Mouse (Mus musculus): Measurements from ENCODE around the gene Tmem198. TPM values are rescaled to one million over a fixed set of nuclear protein-coding genes. Genes with fewer than 3 reads are reported as not detected.
A peak's percentile ranks its signal among the peaks of the same experiment; 100 is the strongest.

The Tmem198 gene
- polyA plus RNA-seq, 1 experiment from 2014 or later, result 20.8 TPM

DNA sequence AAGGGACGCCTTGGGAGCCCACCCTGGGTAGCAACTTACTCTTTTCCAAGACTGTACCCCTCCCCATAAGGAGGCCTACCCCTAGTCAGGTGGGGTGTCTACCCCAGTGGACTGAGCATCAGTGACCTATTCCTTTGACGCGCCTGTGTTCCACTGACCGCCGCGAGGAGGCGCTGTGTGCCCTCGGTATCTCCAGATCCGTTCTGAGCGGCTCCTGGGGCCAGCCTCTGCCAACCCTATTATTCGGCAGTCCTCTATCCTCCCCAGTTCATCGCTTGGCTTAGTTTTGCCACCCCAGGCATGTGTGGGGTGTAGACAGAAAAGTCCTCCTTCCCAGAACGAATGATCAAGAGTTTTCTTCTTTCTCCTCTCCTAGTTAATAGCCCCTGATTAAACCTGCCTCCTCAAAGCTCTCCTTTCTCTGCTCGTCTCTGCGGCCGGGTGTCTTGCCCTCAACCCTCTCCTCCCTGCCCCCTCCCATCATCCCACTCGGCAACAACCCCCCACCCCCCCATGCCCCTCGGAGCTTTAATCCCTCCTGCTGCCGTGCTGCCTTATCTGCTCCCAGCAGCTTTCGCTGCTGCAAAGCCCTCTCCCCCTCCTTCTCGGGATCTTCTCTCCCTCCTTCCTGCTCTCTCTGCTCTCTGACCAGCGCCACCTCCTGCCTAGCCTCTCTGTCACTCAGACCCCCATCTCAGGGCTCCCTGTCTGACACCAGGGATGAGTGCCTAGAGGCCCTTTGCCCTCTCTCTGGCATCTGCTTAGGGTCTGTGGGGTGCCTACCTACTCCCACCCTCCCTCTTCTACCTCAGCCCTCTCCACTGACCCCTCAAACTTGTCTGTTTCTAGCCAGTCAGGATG is 33.4 kb upstream of the Tmem198 start:
- peaks cover 68% of the 10 kb centered on the region for H3K27me3 ChIP-seq
- peak overlapping the region; percentile 50 for H3K4me2 ChIP-seq
- peaks cover 92% of the 10 kb centered on the region for H3K4me1 ChIP-seq
- under 1% methylated on average over 22 of the region's 22 CpGs for WGBS
- ATAC-seq (ENCODE audit: low FRiP score), result peak; percentile 18
- no peaks in the 10 kb centered on the region for H3K9me3 ChIP-seq
- peak overlapping the region; percentile 19 for H3K4me3 ChIP-seq (replicated peaks)
- H3K27ac ChIP-seq, result peak overlapping the region; percentile 78
- peak overlapping the region; percentile 25; the same call in 1 of the 2 replicates for H3K9ac ChIP-seq
- no peaks in the 10 kb centered on the region; the same call in 1 of the 2 replicates for H3K36me3 ChIP-seq (replicated peaks)

DNA sequence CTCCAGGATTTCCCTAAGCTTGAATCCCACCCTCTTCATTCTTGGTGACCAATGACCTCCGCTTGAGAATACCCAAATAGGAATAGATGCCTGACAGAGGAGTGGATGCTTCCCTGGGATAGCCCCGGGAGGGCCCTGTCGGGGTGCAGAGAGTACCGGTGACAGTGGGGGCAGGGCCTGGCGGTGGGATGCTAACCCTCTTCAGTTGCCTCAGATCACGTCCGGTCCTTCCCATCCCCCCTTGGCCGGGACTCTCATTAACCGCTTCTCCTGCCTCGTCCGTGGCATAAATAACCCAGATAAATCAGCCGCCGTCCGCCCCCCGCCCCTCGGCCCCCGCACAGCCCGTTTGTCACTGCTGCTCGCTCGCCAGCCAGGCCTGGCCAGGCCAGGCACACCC is 32.7 kb upstream of the Tmem198 start:
- Histone ChIP-seq H3K4me1 (peaks cover 95% of the 10 kb centered on the region), H3K36me3 (replicated peaks) (no peaks in the 10 kb centered on the region), H3K9ac (peak overlapping the region; percentile 25; the same call in 1 of the 2 replicates), H3K4me3 (replicated peaks) (no peak overlapping the region), H3K27ac (peak overlapping the region; percentile 78), H3K4me2 (peak overlapping the region; percentile 50), H3K27me3 (peaks cover 75% of the 10 kb centered on the region), H3K9me3 (no peaks in the 10 kb centered on the region)
- 3% methylated on average over 20 of the region's 20 CpGs for WGBS
- peak; percentile 23; the same call in 1 of the 2 replicates for ATAC-seq (ENCODE audit: low FRiP score)

DNA sequence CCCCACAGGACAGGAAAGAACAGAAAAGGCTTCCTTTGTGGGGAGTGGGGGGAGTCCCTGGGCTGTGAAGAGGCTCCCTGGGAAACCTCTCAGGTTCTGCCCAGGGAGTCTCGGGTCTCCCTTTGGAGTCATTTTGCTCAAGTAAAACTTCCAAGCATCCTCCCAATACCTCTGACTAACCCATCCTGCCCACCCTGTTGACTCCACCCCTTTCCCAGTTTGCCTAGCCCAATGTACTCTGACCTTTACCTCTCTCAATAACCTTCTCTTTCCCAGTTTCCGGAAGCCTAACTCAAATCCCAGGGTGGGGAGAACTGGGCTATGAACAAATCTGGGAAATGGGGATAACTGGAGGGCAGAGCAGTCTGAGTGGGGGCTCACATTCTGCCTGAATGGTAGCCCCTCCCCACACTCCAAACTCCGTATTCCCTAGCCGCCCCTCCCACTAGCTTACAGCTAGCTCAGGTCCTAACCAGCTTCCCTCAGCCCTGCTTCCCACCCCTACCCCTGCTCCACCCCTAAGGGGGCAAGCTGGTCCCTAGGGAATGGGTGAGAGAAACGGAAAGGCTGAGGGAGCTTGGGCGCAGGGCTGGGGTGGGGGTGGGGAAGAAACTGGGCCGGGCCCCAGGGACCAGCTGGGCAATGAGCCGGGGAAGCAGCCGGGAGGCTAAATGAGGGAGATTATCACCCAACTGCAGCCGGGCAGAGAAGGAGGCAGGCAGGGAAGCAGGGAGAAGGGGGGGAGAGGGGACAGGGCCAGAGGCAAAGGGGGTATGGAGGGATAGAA is 31.9 kb upstream of the Tmem198 start:
- H3K4me1 ChIP-seq, result peaks cover 93% of the 10 kb centered on the region
- H3K4me3 ChIP-seq (replicated peaks), result no peak overlapping the region; the same call in 1 of the 2 replicates
- H3K27me3 ChIP-seq, result peaks cover 83% of the 10 kb centered on the region
- WGBS, result 4% methylated on average over 10 of the region's 10 CpGs
- H3K9ac ChIP-seq, result 0 out of 2 replicates have a peak overlapping the region, but pooled peaks have one; percentile 14
- peak; percentile 19; the same call in 1 of the 2 replicates for ATAC-seq (ENCODE audit: low FRiP score)
- no peaks in the 10 kb centered on the region for H3K36me3 ChIP-seq (replicated peaks)
- no peaks in the 10 kb centered on the region for H3K9me3 ChIP-seq
- peak overlapping the region; percentile 58 for H3K4me2 ChIP-seq
- peak overlapping the region; percentile 78 for H3K27ac ChIP-seq

DNA sequence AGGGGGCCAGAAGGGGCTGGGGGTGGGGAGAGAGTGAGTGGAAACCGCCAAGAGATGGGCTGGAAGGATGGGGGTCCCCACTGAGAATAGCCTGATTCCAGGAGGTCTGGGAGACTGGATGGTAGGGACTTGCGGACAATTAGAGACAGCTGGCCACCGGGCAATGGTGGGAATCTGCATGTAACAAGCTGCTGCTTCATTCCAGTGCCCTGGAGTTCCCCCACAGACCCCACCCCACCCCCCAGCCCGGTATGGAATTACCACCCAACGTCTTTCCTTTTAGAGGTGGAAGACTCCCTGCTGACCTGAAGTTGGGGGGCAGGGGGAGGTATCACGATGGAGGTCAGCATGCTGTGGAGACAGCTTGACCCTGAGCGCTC is 31.3 kb upstream of the Tmem198 start:
- Histone ChIP-seq H3K9ac (0 out of 2 replicates have a peak overlapping the region, but pooled peaks have one; percentile 14), H3K27me3 (peaks cover 89% of the 10 kb centered on the region), H3K4me1 (peaks cover 92% of the 10 kb centered on the region), H3K36me3 (replicated peaks) (no peaks in the 10 kb centered on the region), H3K9me3 (no peaks in the 10 kb centered on the region), H3K4me2 (peak overlapping the region; percentile 58), H3K27ac (peak overlapping the region; percentile 78), H3K4me3 (replicated peaks) (no peak overlapping the region; the same call in 1 of the 2 replicates)
- 1% methylated on average over 7 of the region's 7 CpGs for WGBS
- peak; percentile 1; the same call in 1 of the 2 replicates for ATAC-seq (ENCODE audit: low FRiP score)

DNA sequence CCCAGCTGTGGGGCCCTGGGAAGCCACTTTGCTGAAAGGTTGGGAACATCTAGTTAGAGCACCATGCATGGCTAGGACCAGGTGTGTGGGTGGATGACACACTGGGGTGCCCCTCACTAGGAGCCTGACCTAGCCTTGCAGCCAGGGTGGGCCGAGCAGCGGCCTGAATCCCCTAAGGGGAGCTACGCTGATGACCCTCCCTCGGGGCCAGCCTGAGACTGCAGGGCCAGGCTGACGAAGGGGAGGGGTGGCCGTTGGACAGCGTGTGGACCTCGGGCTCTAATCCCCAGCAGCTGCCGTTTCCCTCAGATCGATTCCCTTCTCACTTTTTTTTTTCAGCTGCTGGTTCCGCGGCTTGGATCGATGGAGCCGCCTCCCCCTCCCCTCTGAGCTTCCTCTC is 30.4 kb upstream of the Tmem198 start:
- Histone ChIP-seq H3K9ac (no peak overlapping the region), H3K9me3 (no peaks in the 10 kb centered on the region), H3K4me3 (replicated peaks) (no peak overlapping the region), H3K4me2 (peak overlapping the region; percentile 58), H3K27ac (0 out of 2 replicates have a peak overlapping the region, but pooled peaks have one; percentile 50), H3K4me1 (peaks cover 91% of the 10 kb centered on the region), H3K27me3 (peaks cover 97% of the 10 kb centered on the region), H3K36me3 (replicated peaks) (no peaks in the 10 kb centered on the region)
- 2% methylated on average over 14 of the region's 14 CpGs for WGBS
- ATAC-seq (ENCODE audit: low FRiP score), result no peak

DNA sequence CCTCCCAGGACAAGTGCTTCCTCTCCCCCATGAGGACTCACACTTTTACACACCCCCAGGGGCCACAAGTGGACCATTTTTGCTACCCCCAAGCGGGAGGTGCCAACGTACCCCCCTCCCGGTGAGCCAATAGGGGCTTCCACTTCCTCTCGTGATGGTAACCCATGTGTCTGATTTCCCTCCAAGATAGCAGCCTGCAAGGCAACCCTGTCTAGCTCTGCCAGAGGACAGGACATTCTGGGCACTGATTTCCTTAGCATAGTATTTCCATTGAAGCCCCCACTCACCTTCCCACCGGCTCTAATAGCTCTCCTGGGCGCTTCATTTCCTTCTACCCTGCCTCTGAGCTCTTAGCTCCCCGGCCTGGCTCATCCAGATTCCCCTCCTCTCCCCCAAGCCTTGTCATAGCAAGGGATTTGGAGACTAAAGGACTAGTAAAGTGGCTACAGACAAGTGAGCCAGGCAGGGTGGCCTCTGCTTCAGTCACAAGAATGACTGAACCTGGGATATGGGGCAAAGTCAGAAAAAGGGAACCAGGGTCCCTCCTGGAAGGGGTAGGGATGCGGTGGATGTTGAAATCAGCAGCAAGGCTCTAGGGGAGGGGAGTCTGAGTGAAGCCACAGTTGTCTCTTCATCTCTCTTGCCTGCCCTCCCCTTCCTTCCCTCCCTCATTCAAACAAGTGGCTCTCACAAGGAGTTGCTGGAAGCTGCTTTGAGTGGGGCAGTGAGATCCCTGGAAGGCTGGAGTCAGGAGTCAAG is 29.8 kb upstream of the Tmem198 start:
- no peak for ATAC-seq (ENCODE audit: low FRiP score)
- no peak overlapping the region for H3K27ac ChIP-seq
- H3K4me1 ChIP-seq, result peaks cover 89% of the 10 kb centered on the region
- peak overlapping the region; percentile 58 for H3K4me2 ChIP-seq
- H3K27me3 ChIP-seq, result peaks cover 97% of the 10 kb centered on the region
- H3K9me3 ChIP-seq, result no peaks in the 10 kb centered on the region
- no peaks in the 10 kb centered on the region for H3K36me3 ChIP-seq (replicated peaks)
- WGBS, result 5% methylated on average over 8 of the region's 8 CpGs
- H3K9ac ChIP-seq, result no peak overlapping the region; the same call in none of the 2 replicates
- H3K4me3 ChIP-seq (replicated peaks), result peak overlapping the region; percentile 33

DNA sequence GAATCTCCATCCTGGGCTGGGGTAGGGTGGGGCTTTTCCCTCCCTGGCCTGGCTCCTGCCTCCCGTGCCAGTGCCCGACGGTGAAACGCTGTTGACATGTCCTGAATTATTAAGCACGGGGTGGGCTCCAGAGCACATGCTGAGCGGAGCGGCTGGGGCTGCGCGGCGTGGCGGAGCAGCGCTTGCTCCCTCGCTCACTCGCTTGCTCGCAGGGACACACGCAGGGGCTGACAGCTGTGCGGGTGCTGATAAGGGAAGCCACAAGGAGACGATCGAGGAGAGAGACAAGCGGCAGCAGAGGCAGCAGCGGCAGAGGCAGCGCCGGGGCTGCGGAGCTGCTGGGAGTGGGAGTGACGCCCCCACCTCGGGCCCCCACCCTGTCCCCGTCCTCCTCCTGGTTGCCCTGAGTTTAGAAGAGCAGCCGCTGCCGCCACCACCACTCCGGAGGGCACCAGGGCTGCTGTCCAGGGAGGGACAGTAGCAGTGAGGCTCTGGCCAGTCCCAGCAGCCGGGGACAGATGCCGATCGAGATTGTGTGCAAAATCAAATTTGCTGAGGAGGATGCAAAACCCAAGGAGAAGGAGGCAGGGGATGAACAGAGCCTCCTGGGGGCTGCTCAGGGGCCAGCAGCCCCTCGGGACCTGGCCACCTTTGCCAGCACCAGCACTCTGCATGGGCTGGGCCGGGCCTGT is 28.9 kb upstream of the Tmem198 start, which contains the start of gene Asic4:
Asic4 (plus strand) TSS at position 123 of the 692 bp plus-strand sequence.
- WGBS, result 2% methylated on average over 34 of the region's 35 CpGs
- 0 out of 2 replicates have a peak within 1 kb of the TSS, but pooled peaks have one; percentile 15 for H3K27ac ChIP-seq

DNA sequence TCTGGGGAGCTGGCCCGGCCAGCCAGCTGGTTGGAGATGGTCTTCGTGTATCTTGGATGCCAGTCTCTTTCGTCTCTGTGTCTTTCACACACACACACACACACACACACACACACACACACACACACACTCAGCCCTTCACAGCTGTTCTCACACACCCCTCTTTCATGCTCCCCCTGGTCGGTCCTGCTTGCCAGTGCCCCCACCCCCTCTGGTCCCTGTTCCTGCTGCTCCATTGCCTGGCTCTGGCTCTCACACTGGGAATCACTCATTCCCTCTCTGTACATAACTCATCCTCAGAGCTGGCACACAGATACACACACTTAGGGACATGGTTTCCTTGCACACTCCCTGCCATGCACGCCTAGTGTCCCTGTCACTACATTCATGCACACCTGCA is 27.4 kb upstream of the Tmem198 start:
- Histone ChIP-seq H3K9me3 (no peaks in the 10 kb centered on the region), H3K4me1 (peaks cover 87% of the 10 kb centered on the region), H3K27me3 (peaks cover 95% of the 10 kb centered on the region), H3K9ac (no peak overlapping the region), H3K4me2 (peak overlapping the region; percentile 13; the same call in 1 of the 2 replicates), H3K36me3 (replicated peaks) (no peaks in the 10 kb centered on the region), H3K4me3 (replicated peaks) (no peak overlapping the region), H3K27ac (no peak overlapping the region)
- WGBS, result 70% methylated on average over 5 of the region's 5 CpGs
- ATAC-seq (ENCODE audit: low FRiP score), result no peak

More for the DNA sequence above, 28.9 kb upstream of the Tmem198 start, which contains the start of gene Asic4:
- Histone ChIP-seq H3K9me3 (no peaks in the 10 kb centered on the region), H3K9ac (peak within 1 kb of the TSS; percentile 56), H3K36me3 (replicated peaks) (no peaks in the 10 kb centered on the region), H3K4me1 (peaks cover 87% of the 10 kb centered on the region), H3K4me3 (replicated peaks) (peak within 1 kb of the TSS; percentile 33), H3K27me3 (peaks cover 92% of the 10 kb centered on the region), H3K4me2 (peak within 1 kb of the TSS; percentile 58)
- ATAC-seq (ENCODE audit: low FRiP score), result no peak

DNA sequence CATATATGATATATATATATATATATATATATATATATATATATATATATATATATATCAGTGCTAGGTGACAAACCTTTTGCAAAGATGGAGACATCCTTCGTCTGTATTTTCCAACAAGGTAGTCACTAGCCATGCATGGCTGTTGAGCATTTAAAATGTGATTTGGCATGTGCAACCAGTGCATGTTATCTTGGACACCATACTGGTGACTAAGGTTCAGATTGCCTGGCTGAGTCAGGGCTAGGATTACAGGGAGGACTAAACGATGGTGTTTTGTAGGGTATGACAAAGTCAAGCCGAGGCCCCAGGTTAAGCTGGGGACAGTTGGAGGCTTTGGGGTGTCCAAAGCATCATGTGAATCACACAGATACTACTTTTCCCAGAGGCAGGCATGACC is 23.9 kb upstream of the Tmem198 start:
- Histone ChIP-seq H3K4me3 (replicated peaks) (no peak overlapping the region), H3K4me2 (no peak overlapping the region), H3K9ac (no peak overlapping the region), H3K4me1 (peaks cover 77% of the 10 kb centered on the region), H3K36me3 (replicated peaks) (no peaks in the 10 kb centered on the region), H3K27me3 (peaks cover 90% of the 10 kb centered on the region), H3K27ac (peak overlapping the region; percentile 36), H3K9me3 (no peaks in the 10 kb centered on the region)
- WGBS, result 68% methylated on average over 3 of the region's 3 CpGs
- no peak for ATAC-seq (ENCODE audit: low FRiP score)

DNA sequence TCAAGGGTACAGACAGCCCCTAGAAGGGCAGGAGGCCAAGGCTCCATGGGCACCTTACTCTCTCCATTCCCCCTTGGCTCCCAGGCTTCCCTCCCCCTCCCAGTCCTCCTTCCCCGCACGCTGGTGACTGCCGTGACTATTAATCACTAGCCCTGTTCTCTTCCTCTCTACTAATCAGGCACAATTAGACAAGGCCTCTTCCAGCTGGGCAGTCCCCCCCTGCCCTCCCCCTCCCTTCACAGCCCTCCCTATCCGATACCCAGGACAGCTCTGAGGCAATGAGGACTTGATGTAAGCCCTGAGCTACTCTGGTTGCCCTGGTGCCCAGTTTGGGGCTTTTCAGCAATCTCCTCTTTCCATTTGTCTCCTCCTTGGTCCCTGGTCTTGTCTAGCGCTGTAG is 23.4 kb upstream of the Tmem198 start:
- Histone ChIP-seq H3K9ac (no peak overlapping the region), H3K4me2 (no peak overlapping the region), H3K4me3 (replicated peaks) (no peak overlapping the region), H3K36me3 (replicated peaks) (no peaks in the 10 kb centered on the region), H3K4me1 (peaks cover 72% of the 10 kb centered on the region), H3K27ac (peak overlapping the region; percentile 36), H3K9me3 (no peaks in the 10 kb centered on the region), H3K27me3 (peaks cover 85% of the 10 kb centered on the region)
- ATAC-seq (ENCODE audit: low FRiP score), result peak; percentile 57
- 11% methylated on average over 5 of the region's 5 CpGs for WGBS

All from forebrain, embryonic 12.5 days (tissue).